Mouse (Mus musculus) midbrain, embryonic 15.5 days (tissue): ENCODE results near the gene Kdm2b. TPM values are rescaled to one million over a fixed set of nuclear protein-coding genes. Genes with fewer than 3 reads are reported as not detected.

ENCODE experiments used
- ATAC-seq: fragments of 200-750 bp; cut with Nextera tagmentation; replicated peaks from 2 replicates; pipeline ENCODE4 v1.8.0; 2017; ENCODE audit warnings: moderate TSS enrichment
- H3K27ac ChIP-seq: fragments of 300-500 bp; sonication (generic); 2 replicates; pipeline ENCODE4 v1.5.1; 2015; ENCODE audit warnings: mild to moderate bottlenecking, inconsistent platforms
- H3K27me3 ChIP-seq: fragments of 300-500 bp; sonication (generic); replicated peaks from 2 replicates; pipeline ENCODE4 v1.6.1; 2015; ENCODE audit warnings: inconsistent platforms
- H3K36me3 ChIP-seq: fragments of 300-500 bp; sonication (generic); replicated peaks from 2 replicates; pipeline ENCODE4 v1.6.1; 2015; ENCODE audit warnings: inconsistent platforms
- H3K4me1 ChIP-seq: fragments of 300-500 bp; sonication (generic); 2 replicates; pipeline ENCODE4 v1.6.1; 2015; ENCODE audit warnings: inconsistent platforms
- H3K4me2 ChIP-seq: fragments of 300-500 bp; sonication (generic); 2 replicates; pipeline ENCODE4 v1.6.1; 2015; ENCODE audit warnings: inconsistent platforms, mild to moderate bottlenecking, moderate library complexity
- H3K4me3 ChIP-seq: fragments of 300-500 bp; sonication (generic); 2 replicates; pipeline ENCODE4 v1.5.1; 2015; ENCODE audit warnings: mild to moderate bottlenecking, inconsistent platforms
- H3K9ac ChIP-seq: fragments of 300-500 bp; sonication (generic); 2 replicates; pipeline ENCODE4 v1.6.1; 2015; ENCODE audit warnings: mild to moderate bottlenecking, inconsistent platforms
- H3K9me3 ChIP-seq: fragments of 300-500 bp; sonication (generic); 2 replicates; pipeline ENCODE4 v1.6.1; 2016; ENCODE audit warnings: inconsistent platforms
- WGBS: fragments of 180-500 bp; shearing (Covaris S2); methylation state at CpG from one replicate; pipeline ENCODE4 v1.1.7; 2015; ENCODE audit warnings: mixed read lengths; 5-methylcytosine and 5-hydroxymethylcytosine counted together
- polyA plus RNA-seq: library from polyadenylated mRNA; unstranded; fragments of >200 nt; fragmentation: Nextera tagmentation; extraction: Ambion mirVana; gene quantifications from 2 replicates; pipeline ENCODE4 v1.2.1, GENCODE M21; 2015

The Kdm2b gene
- polyA plus RNA-seq, 1 experiment from 2014 or later = 123 TPM

DNA sequence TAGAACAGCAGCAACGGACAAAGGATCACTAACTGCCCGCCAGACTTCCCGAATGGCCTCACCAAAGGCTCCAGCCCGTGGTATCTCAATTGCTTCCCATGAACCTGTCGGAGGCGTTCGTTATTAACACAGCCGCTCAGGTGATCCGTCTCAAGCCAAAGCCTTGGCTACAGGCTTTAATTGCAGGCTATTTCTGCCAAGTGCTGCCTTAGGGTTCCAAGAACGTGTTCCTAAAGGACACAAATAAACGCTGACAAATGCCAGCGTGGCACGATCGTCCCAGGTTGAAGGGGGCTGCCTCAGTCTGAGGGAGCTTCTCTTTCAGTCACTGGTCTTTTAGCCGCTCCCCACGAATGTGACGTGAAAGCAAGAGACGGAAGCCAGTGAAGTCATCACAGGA, 80.1 kb downstream of the Kdm2b start:
- 88% methylated on average over 18 of the region's 18 CpGs for WGBS

GRCm38 (mm10) chr5:122908001-122908400, 81.6 kb downstream of the Kdm2b start:
- no peaks in the 10 kb centered on the region for H3K4me1 ChIP-seq
- no peak for ATAC-seq
- no peak overlapping the region for H3K4me2 ChIP-seq
- WGBS = 94% methylated on average over 2 of the region's 2 CpGs
- no peak overlapping the region for H3K27ac ChIP-seq
- no peaks in the 10 kb centered on the region for H3K27me3 ChIP-seq
- no peak overlapping the region for H3K4me3 ChIP-seq
- no peak overlapping the region for H3K9ac ChIP-seq
- no peaks in the 10 kb centered on the region for H3K9me3 ChIP-seq
- H3K36me3 ChIP-seq = no peaks in the 10 kb centered on the region

More for the DNA sequence above, 80.1 kb downstream of the Kdm2b start:
- no peak for ATAC-seq
- Histone ChIP-seq H3K4me1 (no peaks in the 10 kb centered on the region), H3K9ac (no peak overlapping the region), H3K27ac (no peak overlapping the region), H3K9me3 (no peaks in the 10 kb centered on the region), H3K36me3 (no peaks in the 10 kb centered on the region), H3K27me3 (no peaks in the 10 kb centered on the region), H3K4me3 (no peak overlapping the region), H3K4me2 (no peak overlapping the region)

DNA sequence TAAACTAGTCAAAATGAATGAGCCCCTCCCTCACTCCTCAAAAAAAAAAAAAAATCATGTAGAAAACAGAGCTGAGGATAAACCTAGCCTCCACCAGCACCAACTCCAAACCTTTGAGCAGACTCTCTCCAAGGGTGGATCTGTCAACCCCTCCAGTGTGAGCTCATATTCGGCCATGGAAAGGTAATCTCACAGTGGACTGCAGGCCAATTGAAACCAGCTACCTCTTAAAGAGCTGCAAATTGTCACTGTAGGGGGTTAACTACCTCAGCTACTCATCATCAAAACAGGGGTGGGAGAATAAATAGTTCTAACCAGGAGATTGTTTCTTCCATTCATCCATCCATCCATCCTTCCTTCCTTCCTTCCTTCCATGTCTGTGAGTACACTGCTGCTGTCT, 82.4 kb downstream of the Kdm2b start:
- H3K36me3 ChIP-seq = no peaks in the 10 kb centered on the region
- H3K27ac ChIP-seq = no peak overlapping the region
- no peak overlapping the region for H3K4me2 ChIP-seq
- no peak overlapping the region for H3K4me3 ChIP-seq
- H3K4me1 ChIP-seq = no peaks in the 10 kb centered on the region
- 87% methylated on average over 1 of the region's 1 CpGs for WGBS
- no peak overlapping the region for H3K9ac ChIP-seq
- no peaks in the 10 kb centered on the region for H3K9me3 ChIP-seq
- no peaks in the 10 kb centered on the region for H3K27me3 ChIP-seq
- no peak for ATAC-seq

GRCm38 (mm10) chr5:122903165-122903564, 86.5 kb downstream of the Kdm2b start:
- WGBS = 84% methylated on average over 5 of the region's 5 CpGs
- Histone ChIP-seq H3K9ac (no peak overlapping the region), H3K4me1 (peaks cover 14% of the 10 kb centered on the region), H3K27ac (no peak overlapping the region), H3K4me2 (no peak overlapping the region), H3K9me3 (no peaks in the 10 kb centered on the region), H3K36me3 (no peaks in the 10 kb centered on the region), H3K4me3 (no peak overlapping the region), H3K27me3 (no peaks in the 10 kb centered on the region)
- no peak for ATAC-seq

DNA sequence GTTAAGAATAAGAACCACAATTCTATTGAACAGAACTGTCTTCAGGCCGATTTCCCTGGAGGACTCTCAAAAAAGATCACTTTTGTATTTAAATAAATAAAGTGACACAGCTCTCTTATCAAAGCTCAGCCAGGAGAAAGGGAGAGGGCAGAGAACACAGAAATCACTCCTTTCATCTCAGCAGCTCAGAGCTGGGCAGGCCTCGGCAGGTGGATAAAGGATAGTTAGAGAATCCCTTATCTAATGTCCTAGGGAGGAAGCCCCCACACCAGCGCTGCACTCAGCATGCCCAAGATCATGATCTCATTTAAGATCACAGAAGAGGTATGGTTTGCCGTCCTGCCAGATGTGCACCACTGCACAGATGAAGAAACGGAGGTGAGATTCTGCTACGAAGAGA, 87.4 kb downstream of the Kdm2b start:
- 72% methylated on average over 6 of the region's 6 CpGs for WGBS
- H3K4me2 ChIP-seq = no peak overlapping the region
- no peaks in the 10 kb centered on the region for H3K27me3 ChIP-seq
- H3K4me3 ChIP-seq = no peak overlapping the region
- peaks cover 23% of the 10 kb centered on the region for H3K4me1 ChIP-seq
- no peaks in the 10 kb centered on the region for H3K9me3 ChIP-seq
- no peaks in the 10 kb centered on the region for H3K36me3 ChIP-seq
- no peak overlapping the region for H3K9ac ChIP-seq
- ATAC-seq = no peak
- H3K27ac ChIP-seq = no peak overlapping the region

DNA sequence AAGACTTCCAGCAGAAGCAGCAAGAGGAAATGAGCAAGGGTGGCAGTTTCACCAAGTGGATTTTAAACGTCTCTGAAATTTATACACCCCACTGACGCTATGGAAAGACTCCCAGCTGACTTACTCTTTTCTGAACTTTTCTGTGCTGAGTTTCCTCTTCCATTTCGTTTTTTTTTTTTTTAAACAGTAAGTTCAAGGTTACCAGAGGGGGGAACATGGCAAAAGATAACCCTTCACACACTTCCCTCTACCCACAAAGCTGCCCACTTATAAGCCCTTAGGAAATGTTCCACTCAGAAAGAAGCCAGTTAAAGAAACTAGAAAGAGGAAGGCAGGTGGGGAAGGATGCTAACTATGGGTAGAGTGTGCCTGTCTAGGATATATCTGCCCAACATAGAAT, 88.0 kb downstream of the Kdm2b start:
- peaks cover 28% of the 10 kb centered on the region for H3K4me1 ChIP-seq
- H3K36me3 ChIP-seq = no peaks in the 10 kb centered on the region
- no peak overlapping the region for H3K9ac ChIP-seq
- no peak overlapping the region for H3K4me3 ChIP-seq
- ATAC-seq = no peak
- WGBS = 62% methylated on average over 3 of the region's 3 CpGs
- peak overlapping the region; percentile 94; the same call in 1 of the 2 replicates for H3K27ac ChIP-seq
- H3K27me3 ChIP-seq = no peaks in the 10 kb centered on the region
- no peak overlapping the region for H3K4me2 ChIP-seq
- no peaks in the 10 kb centered on the region for H3K9me3 ChIP-seq

DNA sequence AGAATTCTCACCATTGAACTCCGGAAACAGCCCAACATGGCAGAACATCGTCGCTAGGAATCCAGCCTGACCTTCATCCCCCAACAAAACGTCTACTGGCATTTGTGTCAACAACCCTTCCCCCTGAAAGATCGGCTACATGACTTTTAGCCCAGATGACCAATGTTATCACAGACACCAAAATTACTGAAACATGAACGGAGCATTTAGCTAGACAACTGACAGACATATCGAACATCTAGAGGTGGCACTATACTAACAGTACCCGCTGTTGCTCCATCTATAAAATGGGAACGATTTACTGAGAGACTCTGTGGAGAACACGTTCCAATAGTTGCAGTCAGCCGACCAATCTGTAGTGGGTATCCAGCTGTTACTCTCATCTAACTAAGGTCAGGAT, 88.4 kb downstream of the Kdm2b start:
- ATAC-seq = no peak
- Histone ChIP-seq H3K9me3 (no peaks in the 10 kb centered on the region), H3K9ac (peak overlapping the region; percentile 83; the same call in 1 of the 2 replicates), H3K4me3 (peak overlapping the region; percentile 75), H3K27ac (peak overlapping the region; percentile 94), H3K27me3 (no peaks in the 10 kb centered on the region), H3K4me1 (peaks cover 28% of the 10 kb centered on the region), H3K4me2 (peak overlapping the region; percentile 57), H3K36me3 (no peaks in the 10 kb centered on the region)
- 59% methylated on average over 11 of the region's 11 CpGs for WGBS

DNA sequence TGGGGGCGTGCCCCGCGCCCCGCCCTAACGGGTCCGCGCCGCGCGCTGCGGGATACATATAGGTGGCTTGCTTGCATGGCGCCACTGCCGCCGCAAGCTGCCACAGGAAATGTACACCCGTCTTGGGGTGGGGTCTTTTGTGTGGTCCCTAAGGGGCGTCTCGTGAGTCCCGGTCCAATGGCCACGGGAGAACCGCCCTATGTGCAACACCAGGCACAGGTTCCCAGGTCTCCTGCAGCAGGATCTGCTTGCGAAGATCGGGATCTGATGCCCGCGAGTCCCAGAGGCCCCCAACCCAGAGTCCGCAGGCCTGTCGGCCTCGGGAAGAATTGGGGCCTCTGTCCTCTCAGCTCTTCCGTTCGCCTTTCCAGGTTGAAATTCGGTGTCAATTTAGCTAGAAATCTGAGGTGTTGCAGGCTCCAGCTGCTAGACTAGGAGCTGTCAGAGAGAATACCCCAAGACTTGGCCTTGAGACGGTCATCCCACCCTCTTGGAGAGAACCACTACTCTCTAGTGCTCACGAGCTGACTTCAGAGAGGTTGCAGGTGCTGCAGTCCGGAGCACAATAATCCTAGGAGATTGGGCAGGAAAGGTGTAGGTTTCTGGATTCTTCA, 89.0 kb downstream of the Kdm2b start:
- H3K9ac ChIP-seq = peak overlapping the region; percentile 83
- no peaks in the 10 kb centered on the region for H3K36me3 ChIP-seq
- no peaks in the 10 kb centered on the region for H3K9me3 ChIP-seq
- 0 out of 2 replicates have a peak, but pooled peaks have one; percentile 11 for ATAC-seq
- peak overlapping the region; percentile 75 for H3K4me3 ChIP-seq
- peak overlapping the region; percentile 94 for H3K27ac ChIP-seq
- H3K4me1 ChIP-seq = peaks cover 31% of the 10 kb centered on the region
- H3K4me2 ChIP-seq = peak overlapping the region; percentile 57
- H3K27me3 ChIP-seq = no peaks in the 10 kb centered on the region
- 1% methylated on average over 32 of the region's 33 CpGs for WGBS

DNA sequence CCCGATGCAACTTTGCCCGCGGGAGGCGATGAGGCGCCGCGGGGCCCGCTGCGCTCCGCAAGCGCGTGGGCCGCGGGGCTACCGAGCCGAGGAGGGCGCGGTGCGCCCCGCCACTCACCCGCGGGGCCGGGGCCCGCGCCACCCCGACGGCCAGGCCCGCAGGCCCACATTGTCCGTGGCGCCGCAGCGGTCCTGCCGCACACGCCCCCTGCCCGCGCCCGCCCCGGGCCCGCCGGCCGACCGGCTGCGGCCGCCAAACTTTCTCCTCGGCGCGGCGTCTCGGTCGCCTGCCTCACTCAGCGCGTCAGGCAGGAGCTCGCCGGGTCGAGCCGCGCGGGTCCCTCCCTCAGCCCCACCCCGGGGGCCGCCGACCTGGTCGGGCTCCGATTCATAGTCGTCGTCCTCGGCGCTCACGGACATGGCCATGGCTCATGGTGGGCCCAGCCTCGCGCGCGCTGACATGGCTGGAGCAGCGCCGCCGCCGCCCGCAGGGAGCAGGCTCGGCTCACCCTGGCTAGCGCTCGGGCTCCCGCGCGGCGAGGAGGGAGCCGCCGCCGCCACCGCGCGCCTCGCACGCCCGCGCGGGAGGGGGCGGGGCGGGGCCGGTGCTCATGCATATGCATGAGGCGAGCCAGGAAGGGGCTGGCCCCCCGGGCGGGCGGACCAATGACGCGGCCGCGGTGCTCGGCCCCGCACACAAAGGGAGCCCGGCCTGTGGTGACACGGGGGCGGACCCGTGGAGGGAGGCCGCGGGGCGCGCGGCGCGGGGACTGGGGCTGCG, 89.7 kb downstream of the Kdm2b start:
- Histone ChIP-seq H3K27ac (peak overlapping the region; percentile 94), H3K36me3 (no peaks in the 10 kb centered on the region), H3K9me3 (no peaks in the 10 kb centered on the region), H3K27me3 (no peaks in the 10 kb centered on the region), H3K4me1 (peaks cover 35% of the 10 kb centered on the region), H3K4me3 (peak overlapping the region; percentile 75), H3K9ac (peak overlapping the region; percentile 83), H3K4me2 (peak overlapping the region; percentile 57)
- WGBS = under 1% methylated on average over 100 of the region's 120 CpGs
- peak; percentile 96 for ATAC-seq

DNA sequence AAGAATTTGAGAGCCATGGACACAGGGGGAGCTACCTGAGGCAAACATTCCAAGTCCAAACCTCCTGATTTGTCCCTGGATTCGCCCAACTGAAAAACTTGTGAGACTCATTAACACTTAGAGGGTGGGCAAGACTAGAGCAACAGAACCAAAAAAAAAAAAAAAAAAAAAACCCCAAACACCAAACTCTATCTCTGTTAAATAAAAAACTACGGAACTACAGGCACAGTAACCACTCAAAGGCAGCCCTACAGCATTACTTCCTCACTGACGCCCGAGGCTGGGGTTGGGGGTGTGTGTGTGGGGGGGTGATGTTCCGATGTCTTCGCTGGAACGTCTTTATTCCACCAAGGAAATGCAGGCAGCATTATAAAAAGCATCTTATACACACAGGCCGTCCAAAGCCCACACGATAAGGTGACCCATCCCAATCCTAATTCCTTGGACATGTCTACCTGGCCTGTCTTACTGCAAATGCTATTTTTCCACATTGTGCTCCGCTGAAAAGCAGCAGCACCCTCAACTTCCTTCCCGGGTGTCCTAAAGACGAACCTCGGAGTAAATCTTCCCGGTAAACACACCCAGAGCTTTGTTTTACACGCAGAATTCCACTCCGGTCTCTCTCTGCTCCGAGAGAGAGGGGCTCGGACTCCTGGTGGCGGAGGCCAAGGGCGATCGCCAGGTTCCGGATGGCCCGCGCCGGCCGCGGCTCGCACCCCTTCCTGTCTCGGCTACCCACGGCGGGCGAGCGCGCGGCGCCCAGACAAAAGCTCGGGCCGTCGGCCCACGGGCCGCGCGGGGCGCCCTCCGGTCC, 90.5 kb downstream of the Kdm2b start:
- ATAC-seq = no peak
- H3K27me3 ChIP-seq = no peaks in the 10 kb centered on the region
- H3K36me3 ChIP-seq = no peaks in the 10 kb centered on the region
- H3K9me3 ChIP-seq = no peaks in the 10 kb centered on the region
- H3K27ac ChIP-seq = peak overlapping the region; percentile 94
- H3K4me3 ChIP-seq = peak overlapping the region; percentile 75
- WGBS = 3% methylated on average over 45 of the region's 45 CpGs
- H3K4me2 ChIP-seq = peak overlapping the region; percentile 57
- H3K9ac ChIP-seq = peak overlapping the region; percentile 83
- H3K4me1 ChIP-seq = peaks cover 40% of the 10 kb centered on the region

DNA sequence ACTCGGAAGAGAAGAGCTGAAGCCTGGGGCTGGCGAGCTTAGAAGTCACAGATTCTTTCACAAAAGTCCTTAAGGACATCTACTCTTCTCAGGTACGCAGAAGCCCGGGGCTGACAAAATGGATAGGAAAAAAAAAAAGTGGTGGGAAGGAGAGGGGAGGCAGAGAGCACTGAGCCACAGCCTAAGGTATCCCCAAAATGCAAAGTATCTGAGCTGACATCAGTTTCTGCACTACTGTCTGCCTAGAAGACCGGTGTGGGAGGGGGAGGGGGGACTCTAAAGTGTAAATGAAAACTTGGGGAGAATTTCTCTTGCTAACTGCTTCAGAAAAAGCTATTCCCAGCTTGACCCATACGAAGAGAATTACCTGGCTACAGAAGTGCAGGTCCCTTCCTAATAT, 91.5 kb downstream of the Kdm2b start:
- Histone ChIP-seq H3K36me3 (no peaks in the 10 kb centered on the region), H3K4me2 (peak overlapping the region; percentile 57), H3K27me3 (no peaks in the 10 kb centered on the region), H3K4me3 (peak overlapping the region; percentile 75), H3K9ac (no peak overlapping the region), H3K27ac (no peak overlapping the region), H3K9me3 (no peaks in the 10 kb centered on the region), H3K4me1 (peaks cover 40% of the 10 kb centered on the region)
- WGBS = 81% methylated on average over 6 of the region's 6 CpGs
- no peak for ATAC-seq

DNA sequence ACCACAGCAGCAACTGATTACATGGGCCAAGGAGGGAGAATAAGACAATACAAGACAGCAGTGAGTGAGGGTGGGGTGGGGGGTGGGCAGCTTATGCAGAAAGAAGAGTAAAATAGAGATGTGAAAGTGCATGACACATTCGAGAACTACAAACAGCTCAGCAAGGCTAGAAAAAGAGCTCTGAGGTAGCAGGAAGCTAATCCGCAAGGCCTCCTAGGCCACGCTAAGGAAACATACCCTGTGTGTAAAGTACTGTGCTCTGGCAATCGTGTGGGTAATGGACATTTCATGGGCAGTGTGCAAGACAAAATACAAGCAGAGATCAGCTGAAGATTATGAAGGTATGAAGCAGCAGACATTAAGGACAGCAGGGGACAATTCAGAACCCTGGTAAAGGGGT, 94.8 kb downstream of the Kdm2b start:
- Histone ChIP-seq H3K9me3 (no peaks in the 10 kb centered on the region), H3K36me3 (no peaks in the 10 kb centered on the region), H3K4me2 (no peak overlapping the region), H3K9ac (no peak overlapping the region), H3K27me3 (no peaks in the 10 kb centered on the region), H3K4me1 (peaks cover 41% of the 10 kb centered on the region), H3K4me3 (no peak overlapping the region), H3K27ac (no peak overlapping the region)
- no peak for ATAC-seq
- WGBS = 70% methylated on average over 4 of the region's 4 CpGs
